15 mouse cellular contexts compared by ENCODE assay signal in genomic region chr16:84995441-84995867, GRCm38 (mm10).
A peak's percentile ranks its signal among the peaks of the same experiment; 100 is the strongest.
DNase-seq lines count a peak whose midpoint lies in the region; ATAC-seq and TF ChIP-seq lines count a peak whose summit lies in the region.
"Had no signal": no experiment of that assay in that cellular context is flagged by ENCODE, and none has a peak within 500 bp of the region (broad histone marks: within the 10 kb centered on the region; RNA-seq: fewer than 3 reads in every experiment).

No protein-coding gene starts in this region.

- H3K4me3 ChIP-seq in forebrain, embryonic 14.5 days (ENCODE audit: low read depth, low read length): no peak overlapping the region
- H3K4me3 ChIP-seq in forebrain, embryonic 16.5 days (replicated peaks; ENCODE audit: low read length): no peak overlapping the region
- H3K4me3 ChIP-seq in midbrain, embryonic 16.5 days (ENCODE audit: low read depth, low read length): no peak overlapping the region
- no peak overlapping the region for H3K4me3 ChIP-seq in midbrain, embryonic 11.5 days (ENCODE audit: low read depth, low read length)
- no peak overlapping the region for H3K4me3 ChIP-seq in hindbrain, embryonic 12.5 days
- H3K4me3 ChIP-seq in liver, postnatal 0 days (ENCODE audit: low read depth, low read length): no peak overlapping the region
- H3K4me3 ChIP-seq: limb, embryonic 12.5 days; myocyte had no signal

- H3K4me2 ChIP-seq in forebrain, embryonic 14.5 days (ENCODE audit: low read length): no peak overlapping the region
- H3K4me2 ChIP-seq in forebrain, embryonic 16.5 days (ENCODE audit: low read length): no peak overlapping the region
- no peak overlapping the region for H3K4me2 ChIP-seq in midbrain, embryonic 16.5 days (ENCODE audit: low read length)
- H3K4me2 ChIP-seq in midbrain, embryonic 11.5 days: no peak overlapping the region
- H3K4me2 ChIP-seq in hindbrain, embryonic 12.5 days (replicated peaks): no peak overlapping the region
- no peak overlapping the region for H3K4me2 ChIP-seq in liver, postnatal 0 days (ENCODE audit: low read depth, low read length)
- H3K4me2 ChIP-seq: limb, embryonic 12.5 days had no signal

- H3K4me1 ChIP-seq in forebrain, embryonic 14.5 days (ENCODE audit: control insufficient read depth, insufficient read depth, low read length): no peaks in the 10 kb centered on the region
- no peaks in the 10 kb centered on the region for H3K4me1 ChIP-seq in forebrain, embryonic 16.5 days (replicated peaks; ENCODE audit: control insufficient read depth, insufficient read depth, low read length)
- no peaks in the 10 kb centered on the region for H3K4me1 ChIP-seq in midbrain, embryonic 16.5 days (ENCODE audit: control insufficient read depth, insufficient read depth, low read length)
- no peaks in the 10 kb centered on the region for H3K4me1 ChIP-seq in midbrain, embryonic 11.5 days (ENCODE audit: control insufficient read depth, insufficient read depth, low read length)
- H3K4me1 ChIP-seq in hindbrain, embryonic 12.5 days: no peaks in the 10 kb centered on the region
- H3K4me1 ChIP-seq in liver, postnatal 0 days (ENCODE audit: insufficient read depth): no peaks in the 10 kb centered on the region
- H3K4me1 ChIP-seq: limb, embryonic 12.5 days had no signal

- no peak for TF ChIP-seq EP300 in liver, postnatal 0 days (IDR thresholded peaks at IDR 0.05; ENCODE audit: low read depth)

- no peak overlapping the region for H3K27ac ChIP-seq in forebrain, embryonic 14.5 days (ENCODE audit: low read depth, low read length)
- no peak overlapping the region for H3K27ac ChIP-seq in forebrain, embryonic 16.5 days (ENCODE audit: low read length)
- H3K27ac ChIP-seq in midbrain, embryonic 16.5 days (ENCODE audit: low read length): peak overlapping the region; percentile 2; the same call in 1 of the 2 replicates
- H3K27ac ChIP-seq in midbrain, embryonic 11.5 days (ENCODE audit: low read depth, low read length): no peak overlapping the region
- H3K27ac ChIP-seq in hindbrain, embryonic 12.5 days: no peak overlapping the region
- H3K27ac ChIP-seq in liver, postnatal 0 days (ENCODE audit: low read depth): no peak overlapping the region
- H3K27ac ChIP-seq: limb, embryonic 12.5 days had no signal

- H3K36me3 ChIP-seq in forebrain, embryonic 14.5 days (ENCODE audit: control insufficient read depth, insufficient read depth, low read length): 0 out of 2 replicates have a peak, but pooled peaks cover 19% of the 10 kb centered on the region
- peaks cover 2% of the 10 kb centered on the region; the same call in 1 of the 2 replicates for H3K36me3 ChIP-seq in forebrain, embryonic 16.5 days (ENCODE audit: control insufficient read depth, insufficient read depth)
- H3K36me3 ChIP-seq in midbrain, embryonic 16.5 days (ENCODE audit: control insufficient read depth, insufficient read depth, low read length): no peaks in the 10 kb centered on the region
- H3K36me3 ChIP-seq in midbrain, embryonic 11.5 days (ENCODE audit: control insufficient read depth, insufficient read depth, low read length): no peaks in the 10 kb centered on the region
- peaks cover 34% of the 10 kb centered on the region for H3K36me3 ChIP-seq in hindbrain, embryonic 12.5 days
- H3K36me3 ChIP-seq in liver, postnatal 0 days (replicated peaks; ENCODE audit: insufficient read depth, low read length): no peaks in the 10 kb centered on the region

- no peaks in the 10 kb centered on the region for H3K27me3 ChIP-seq in forebrain, embryonic 14.5 days (replicated peaks; ENCODE audit: control insufficient read depth, insufficient read depth, low read length)
- H3K27me3 ChIP-seq in forebrain, embryonic 16.5 days (replicated peaks; ENCODE audit: control insufficient read depth, insufficient read depth, low read length): no peaks in the 10 kb centered on the region
- H3K27me3 ChIP-seq in midbrain, embryonic 16.5 days (ENCODE audit: control insufficient read depth, insufficient read depth, low read depth, low read length): no peaks in the 10 kb centered on the region
- H3K27me3 ChIP-seq in midbrain, embryonic 11.5 days (ENCODE audit: control insufficient read depth, insufficient read depth, low read length): no peaks in the 10 kb centered on the region
- no peaks in the 10 kb centered on the region for H3K27me3 ChIP-seq in hindbrain, embryonic 12.5 days
- no peaks in the 10 kb centered on the region for H3K27me3 ChIP-seq in liver, postnatal 0 days (ENCODE audit: insufficient read depth, low read length)
- H3K27me3 ChIP-seq: limb, embryonic 12.5 days had no signal

- TF ChIP-seq CTCF in liver, postnatal 0 days (IDR thresholded peaks at IDR 0.05; ENCODE audit: low read depth): no peak

- peak; percentile 41 for DNase-seq in forebrain, embryonic 14.5 days (ENCODE audit: low spot score)
- DNase-seq in midbrain, embryonic 11.5 days (ENCODE audit: low spot score, missing footprints): no peak
- peak; percentile 76 for DNase-seq in lung, postnatal 10 days
- DNase-seq in testis, postnatal 14 days (ENCODE audit: low spot score): no peak
- no peak for DNase-seq in liver, postnatal 0 days
- DNase-seq: adrenal gland, postnatal 36 days; cerebellum, adult 11-12 months; embryo, embryonic 11 days; gastrocnemius, postnatal 25 days; kidney, postnatal 36 days had no signal

- ATAC-seq in forebrain, embryonic 14.5 days: peak; percentile 25; the same call in 1 of the 2 replicates
- no peak for ATAC-seq in forebrain, embryonic 16.5 days
- ATAC-seq in midbrain, embryonic 16.5 days: 0 out of 2 replicates have a peak, but pooled peaks have one; percentile 27
- ATAC-seq in midbrain, embryonic 11.5 days (ENCODE audit: low FRiP score): no peak; the same call in 1 of the 2 replicates
- ATAC-seq in hindbrain, embryonic 12.5 days (ENCODE audit: low FRiP score): no peak
- ATAC-seq in liver, postnatal 0 days: no peak

- H3K9me3 ChIP-seq in forebrain, embryonic 14.5 days (replicated peaks; ENCODE audit: control insufficient read depth, low read length): no peaks in the 10 kb centered on the region
- no peaks in the 10 kb centered on the region for H3K9me3 ChIP-seq in forebrain, embryonic 16.5 days (ENCODE audit: control insufficient read depth, low read length)
- H3K9me3 ChIP-seq in midbrain, embryonic 16.5 days (replicated peaks; ENCODE audit: control insufficient read depth, low read length, poor library complexity, severe bottlenecking): no peaks in the 10 kb centered on the region
- no peaks in the 10 kb centered on the region for H3K9me3 ChIP-seq in midbrain, embryonic 11.5 days (ENCODE audit: control insufficient read depth, low read length)
- no peaks in the 10 kb centered on the region for H3K9me3 ChIP-seq in hindbrain, embryonic 12.5 days (replicated peaks)
- no peaks in the 10 kb centered on the region for H3K9me3 ChIP-seq in liver, postnatal 0 days (ENCODE audit: low read length)
- H3K9me3 ChIP-seq: limb, embryonic 12.5 days had no signal

- no peak overlapping the region for H3K9ac ChIP-seq in forebrain, embryonic 14.5 days (ENCODE audit: low read length)
- no peak overlapping the region for H3K9ac ChIP-seq in forebrain, embryonic 16.5 days (replicated peaks; ENCODE audit: low read depth, low read length)
- no peak overlapping the region for H3K9ac ChIP-seq in midbrain, embryonic 16.5 days (ENCODE audit: low read depth, low read length)
- H3K9ac ChIP-seq in midbrain, embryonic 11.5 days (ENCODE audit: low read length): no peak overlapping the region
- no peak overlapping the region for H3K9ac ChIP-seq in hindbrain, embryonic 12.5 days
- H3K9ac ChIP-seq in liver, postnatal 0 days (replicated peaks): no peak overlapping the region
- H3K9ac ChIP-seq: limb, embryonic 12.5 days had no signal

- WGBS in forebrain, embryonic 14.5 days: 46% methylated on average over 6 of the region's 6 CpGs
- WGBS in forebrain, embryonic 16.5 days: 43% methylated on average over 6 of the region's 6 CpGs
- WGBS in midbrain, embryonic 16.5 days: 36% methylated on average over 6 of the region's 6 CpGs
- WGBS in midbrain, embryonic 11.5 days: 50% methylated on average over 6 of the region's 6 CpGs
- WGBS in hindbrain, embryonic 12.5 days: 70% methylated on average over 6 of the region's 6 CpGs
- 70% methylated on average over 6 of the region's 6 CpGs for WGBS in liver, postnatal 0 days (ENCODE audit: insufficient replicate concordance)

Comparison
In these comparisons a context has a peak if more than half of its experiments do, and no peak if none do; other contexts are left out.
1. ATAC-seq: peak in forebrain, embryonic 14.5 days (single experiment) and midbrain, embryonic 16.5 days (single experiment); none in forebrain, embryonic 16.5 days (single experiment), midbrain, embryonic 11.5 days (single experiment), hindbrain, embryonic 12.5 days (single experiment) and liver, postnatal 0 days (single experiment).
2. DNase-seq: peak in forebrain, embryonic 14.5 days (single experiment) and lung, postnatal 10 days (single experiment); none in midbrain, embryonic 11.5 days (single experiment), testis, postnatal 14 days (single experiment) and liver, postnatal 0 days (single experiment).